ENCODE assay signal across 12 mouse cellular contexts in the genomic region with DNA sequence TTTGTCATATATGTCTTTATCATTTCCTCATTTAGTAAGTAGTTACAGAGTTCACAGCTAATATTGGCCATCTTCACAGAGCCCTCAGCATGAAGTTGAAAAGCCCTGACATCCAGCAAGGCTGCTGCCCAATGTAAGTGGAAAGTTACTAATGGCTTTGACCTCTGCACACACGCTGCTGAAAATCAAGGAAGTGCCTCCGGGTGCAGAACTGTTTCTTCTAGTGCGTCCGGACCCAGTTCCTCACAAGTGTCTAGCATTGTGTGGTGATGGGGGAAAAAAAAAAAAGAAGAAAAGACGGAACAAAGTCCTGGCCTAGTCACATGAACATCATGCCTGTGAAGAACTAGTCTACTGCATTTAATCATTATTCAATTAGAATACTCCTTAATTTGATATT. TPM values are rescaled to one million over a fixed set of nuclear protein-coding genes. Genes with fewer than 3 reads are reported as not detected.
A peak's percentile ranks its signal among the peaks of the same experiment; 100 is the strongest.
DNase-seq lines count a peak whose midpoint lies in the region; ATAC-seq and TF ChIP-seq lines count a peak whose summit lies in the region.
"Had no signal": no experiment of that assay in that cellular context is flagged by ENCODE, and none has a peak within 500 bp of the region (broad histone marks: within the 10 kb centered on the region; RNA-seq: fewer than 3 reads in every experiment).

No protein-coding gene starts in this region.

- no peak for TF ChIP-seq POLR2A in heart, adult 2 months (IDR thresholded peaks at IDR 0.05; ENCODE audit: insufficient read depth, low read depth, low read length)

- WGBS in heart, adult 2 months, result 45% methylated on average over 5 of the region's 5 CpGs
- 53% methylated on average over 5 of the region's 5 CpGs for WGBS in heart, embryonic 12.5 days
- 86% methylated on average over 5 of the region's 5 CpGs for WGBS in midbrain, embryonic 10.5 days
- 77% methylated on average over 5 of the region's 5 CpGs for WGBS in midbrain, embryonic 11.5 days
- 19% methylated on average over 5 of the region's 5 CpGs for WGBS in limb, embryonic 10.5 days

- no peak overlapping the region for H3K9ac ChIP-seq in heart, adult 2 months (ENCODE audit: low read depth, low read length)
- no peak overlapping the region for H3K9ac ChIP-seq in heart, embryonic 12.5 days
- H3K9ac ChIP-seq in midbrain, embryonic 11.5 days (ENCODE audit: low read length), result no peak overlapping the region
- H3K9ac ChIP-seq: embryonic facial prominence, embryonic 15.5 days had no signal

- peak in 1 of 2 experiments; percentile 51 for DNase-seq in heart, adult 2 months
- DNase-seq in midbrain, embryonic 10.5 days (ENCODE audit: low spot score), result peak; percentile 3
- no peak for DNase-seq in midbrain, embryonic 11.5 days (ENCODE audit: low spot score, missing footprints)
- DNase-seq in limb, embryonic 10.5 days (ENCODE audit: low spot score), result peak; percentile 29
- DNase-seq in telencephalon, adult 2 months (ENCODE audit: low read depth, low spot score), result peak; percentile 26
- no peak for DNase-seq in ovary, postnatal 36 days (ENCODE audit: low spot score)
- DNase-seq in cerebellum, postnatal 10 days, result no peak
- DNase-seq: liver, embryonic 13.5 days had no signal

- ATAC-seq in heart, embryonic 12.5 days (ENCODE audit: insufficient number of reproducible peaks, low FRiP score), result no peak
- ATAC-seq in midbrain, embryonic 11.5 days (ENCODE audit: low FRiP score), result no peak
- ATAC-seq: CD4-positive, CD25-positive, alpha-beta regulatory T cell, adult 4 months had no signal

- TF ChIP-seq EP300 in heart, adult 2 months (IDR thresholded peaks at IDR 0.05; ENCODE audit: insufficient read depth, low read depth, low read length), result no peak

- no peaks in the 10 kb centered on the region for H3K36me3 ChIP-seq in heart, adult 2 months (ENCODE audit: control insufficient read depth, insufficient read depth, low read length)
- no peaks in the 10 kb centered on the region for H3K36me3 ChIP-seq in heart, embryonic 12.5 days
- H3K36me3 ChIP-seq in midbrain, embryonic 10.5 days, result no peaks in the 10 kb centered on the region
- H3K36me3 ChIP-seq in midbrain, embryonic 11.5 days (ENCODE audit: control insufficient read depth, insufficient read depth, low read length), result no peaks in the 10 kb centered on the region
- no peaks in the 10 kb centered on the region for H3K36me3 ChIP-seq in limb, embryonic 10.5 days
- H3K36me3 ChIP-seq: embryonic facial prominence, embryonic 15.5 days; liver, embryonic 13.5 days had no signal

- H3K27me3 ChIP-seq in heart, adult 2 months (ENCODE audit: control insufficient read depth, insufficient read depth, low read length), result no peaks in the 10 kb centered on the region
- no peaks in the 10 kb centered on the region for H3K27me3 ChIP-seq in heart, embryonic 12.5 days (replicated peaks)
- no peaks in the 10 kb centered on the region for H3K27me3 ChIP-seq in midbrain, embryonic 10.5 days (ENCODE audit: low read depth, poor library complexity, severe bottlenecking)
- no peaks in the 10 kb centered on the region for H3K27me3 ChIP-seq in midbrain, embryonic 11.5 days (ENCODE audit: control insufficient read depth, insufficient read depth, low read length)
- H3K27me3 ChIP-seq in limb, embryonic 10.5 days (ENCODE audit: low read depth, poor library complexity, severe bottlenecking), result no peaks in the 10 kb centered on the region
- H3K27me3 ChIP-seq: embryonic facial prominence, embryonic 15.5 days; liver, embryonic 13.5 days had no signal

- no peaks in the 10 kb centered on the region for H3K79me2 ChIP-seq in heart, adult 2 months (replicated peaks; ENCODE audit: control insufficient read depth, insufficient read depth, low read length)

- peaks cover 2% of the 10 kb centered on the region for H3K4me1 ChIP-seq in heart, adult 2 months (ENCODE audit: control insufficient read depth, insufficient read depth, low read length)
- peaks cover 16% of the 10 kb centered on the region for H3K4me1 ChIP-seq in heart, embryonic 12.5 days (replicated peaks)
- H3K4me1 ChIP-seq in midbrain, embryonic 10.5 days, result no peaks in the 10 kb centered on the region
- no peaks in the 10 kb centered on the region for H3K4me1 ChIP-seq in midbrain, embryonic 11.5 days (ENCODE audit: control insufficient read depth, insufficient read depth, low read length)
- peaks cover 33% of the 10 kb centered on the region for H3K4me1 ChIP-seq in limb, embryonic 10.5 days

- TF ChIP-seq CTCF in heart, adult 2 months (IDR thresholded peaks at IDR 0.05), result no peak

- H3K27ac ChIP-seq in heart, adult 2 months, result peak overlapping the region; percentile 68
- H3K27ac ChIP-seq in heart, embryonic 12.5 days (ENCODE audit: poor library complexity, severe bottlenecking), result no peak overlapping the region
- no peak overlapping the region for H3K27ac ChIP-seq in midbrain, embryonic 10.5 days (replicated peaks)
- H3K27ac ChIP-seq in midbrain, embryonic 11.5 days (ENCODE audit: low read depth, low read length), result no peak overlapping the region
- peak overlapping the region; percentile 36; the same call in 1 of the 2 replicates for H3K27ac ChIP-seq in limb, embryonic 10.5 days
- H3K27ac ChIP-seq: embryonic facial prominence, embryonic 15.5 days had no signal

- no peak overlapping the region for H3K4me2 ChIP-seq in heart, embryonic 12.5 days
- no peak overlapping the region for H3K4me2 ChIP-seq in midbrain, embryonic 11.5 days
- H3K4me2 ChIP-seq: embryonic facial prominence, embryonic 15.5 days; liver, embryonic 13.5 days had no signal

- intact Hi-C loops in heart, adult 2 months (cut with DNase I), result loop anchor here (2.0 kb wide), 1 partner anchor 48 kb away; the partner anchor contains the start of gene Lpin2

- H3K4me3 ChIP-seq in heart, adult 2 months, result no peak overlapping the region
- H3K4me3 ChIP-seq in heart, embryonic 12.5 days, result no peak overlapping the region
- no peak overlapping the region for H3K4me3 ChIP-seq in midbrain, embryonic 10.5 days
- no peak overlapping the region for H3K4me3 ChIP-seq in midbrain, embryonic 11.5 days (ENCODE audit: low read depth, low read length)
- no peak overlapping the region for H3K4me3 ChIP-seq in limb, embryonic 10.5 days
- H3K4me3 ChIP-seq: embryonic facial prominence, embryonic 15.5 days; liver, embryonic 13.5 days; myocyte had no signal

- 0 out of 2 replicates have a peak, but pooled peaks cover 2% of the 10 kb centered on the region for H3K9me3 ChIP-seq in heart, embryonic 12.5 days (replicated peaks)
- no peaks in the 10 kb centered on the region for H3K9me3 ChIP-seq in midbrain, embryonic 10.5 days (replicated peaks)
- H3K9me3 ChIP-seq in midbrain, embryonic 11.5 days (ENCODE audit: control insufficient read depth, low read length), result no peaks in the 10 kb centered on the region
- H3K9me3 ChIP-seq in limb, embryonic 10.5 days (replicated peaks), result no peaks in the 10 kb centered on the region
- H3K9me3 ChIP-seq: embryonic facial prominence, embryonic 15.5 days; liver, embryonic 13.5 days had no signal

RNA-seq across cellular contexts. Expression of gene Lpin2, which starts 47.3 kb away (rescaled TPM):
- 10 to 100 TPM in 1 of 2 experiments, 1 to 10 TPM in 1; 6.0 to 13.1 TPM for total RNA-seq in heart, adult 2 months (2021)
- polyA plus RNA-seq in heart, adult 2 months (2012; rRNA removed), result 3.4 and 4.7 TPM in 2 replicates
- polyA plus RNA-seq in heart, embryonic 12.5 days (2016; fragmentation: Nextera tagmentation; extraction: Ambion mirVana), result 22.1 and 23.8 TPM in 2 replicates
- 34.5 and 37.3 TPM in 2 replicates for polyA plus RNA-seq in midbrain, embryonic 10.5 days (2016; fragmentation: Nextera tagmentation; extraction: Ambion mirVana)
- polyA plus RNA-seq in midbrain, embryonic 11.5 days (2014; fragmentation: Nextera tagmentation; extraction: Ambion mirVana), result 31.6 and 35.4 TPM in 2 replicates
- 40.0 and 51.8 TPM in 2 replicates for polyA plus RNA-seq in limb, embryonic 10.5 days (2016; fragmentation: Nextera tagmentation; extraction: Ambion mirVana)

Comparison
In these comparisons a context has a peak if more than half of its experiments do, and no peak if none do; other contexts are left out.
1. DNase-seq: peak in midbrain, embryonic 10.5 days (single experiment), limb, embryonic 10.5 days (single experiment) and telencephalon, adult 2 months (single experiment); none in midbrain, embryonic 11.5 days (single experiment), ovary, postnatal 36 days (single experiment) and cerebellum, postnatal 10 days (0 of 2).
2. H3K27ac ChIP-seq: peak in heart, adult 2 months (single experiment) and limb, embryonic 10.5 days (single experiment); none in heart, embryonic 12.5 days (single experiment), midbrain, embryonic 10.5 days (single experiment) and midbrain, embryonic 11.5 days (single experiment).